Mouse (Mus musculus): Measurements from ENCODE around the gene Rnf40.

The Rnf40 gene

DNA sequence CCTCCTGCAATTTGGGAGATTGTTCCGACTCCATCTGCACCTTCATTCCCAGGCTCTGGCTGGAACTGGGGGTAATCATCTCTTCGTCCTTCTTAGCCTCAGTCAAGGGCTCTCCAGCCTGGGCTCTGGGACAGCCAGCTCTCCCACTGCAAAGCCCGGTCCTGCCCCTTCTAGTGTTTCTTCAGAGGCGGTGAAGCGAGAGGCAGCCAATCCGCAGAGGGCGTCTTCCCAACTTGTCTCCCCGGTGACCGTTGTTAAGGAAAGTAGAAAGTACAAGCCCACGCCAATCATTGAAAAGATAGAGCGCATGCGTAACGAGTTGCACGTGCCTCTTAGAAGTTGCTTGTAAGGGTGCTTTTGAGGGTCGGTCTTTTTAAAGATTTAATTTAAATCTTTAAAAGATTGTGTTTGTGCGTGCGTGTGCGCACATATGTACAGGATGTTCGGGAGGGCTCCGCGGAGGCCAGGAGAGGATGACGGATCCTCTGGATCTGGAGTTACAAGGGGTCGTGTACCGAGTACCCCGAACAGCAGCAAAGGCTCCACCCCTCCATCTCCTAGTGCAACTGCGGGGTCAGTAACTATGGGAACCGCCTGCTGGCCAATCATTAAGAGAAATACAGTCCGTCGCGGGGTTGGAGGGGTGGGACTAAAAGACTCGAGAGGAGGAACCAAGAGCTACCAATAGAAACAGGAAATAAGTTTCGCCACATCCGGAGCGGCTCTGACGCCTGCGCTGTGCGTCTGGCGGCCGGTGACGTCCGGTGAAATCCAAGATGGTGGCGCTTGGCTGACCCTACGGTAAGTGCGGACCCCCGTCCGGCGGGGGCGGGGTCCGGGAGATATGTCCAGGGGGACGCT is at the start of gene Rnf40, which contains the start of gene Ccdc189:
TSS of gene Rnf40 (plus strand) at position 757 of the 861 bp plus-strand sequence.
TSS of gene Ccdc189 (minus strand) at position 585 of the 861 bp plus-strand sequence.
- peak; percentile 97 to 99 for DNase-seq (ENCODE audit: low spot score in 2 of 2)

DNA sequence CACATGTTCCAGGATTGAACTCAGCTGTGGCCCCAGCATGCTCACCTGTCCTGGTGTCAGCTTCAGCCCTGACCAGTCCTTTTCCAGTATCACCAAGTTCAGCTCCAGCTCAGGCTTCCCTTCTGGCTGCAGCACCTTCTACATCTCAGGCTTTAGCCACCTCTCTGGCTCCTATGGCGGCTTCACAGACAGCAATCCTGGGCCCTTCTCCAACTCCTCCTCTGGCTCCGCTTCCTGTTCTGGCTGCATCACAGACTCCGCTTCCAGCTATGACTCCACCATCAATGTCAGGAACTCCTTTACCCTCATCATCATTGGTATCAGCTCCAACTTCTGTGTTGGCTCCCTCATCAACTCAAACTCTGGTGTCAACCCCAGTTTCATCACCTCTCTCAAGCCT is 46.9 kb upstream of the Rnf40 start:
- DNase-seq (ENCODE audit: low spot score in 2 of 2) = no peak

- DNase-seq (ENCODE audit: low spot score in 2 of 2) = peak; percentile 61 to 63
Observed at GRCm38 (mm10) chr7:127549116-127549835, 39.3 kb upstream of the Rnf40 start.

- no peak for DNase-seq (ENCODE audit: low spot score in 2 of 2)
Observed at GRCm38 (mm10) chr7:127551558-127551957, 37.0 kb upstream of the Rnf40 start.

GRCm38 (mm10) chr7:127560580-127560979 is 28.0 kb upstream of the Rnf40 start:
- DNase-seq (ENCODE audit: low spot score in 2 of 2) = no peak

- DNase-seq (ENCODE audit: low spot score in 2 of 2) = no peak
Observed at GRCm38 (mm10) chr7:127561340-127561858, 27.2 kb upstream of the Rnf40 start, which contains the start of gene Tmem265. TSS of gene Tmem265 (plus strand) at chr7:127561390.

DNA sequence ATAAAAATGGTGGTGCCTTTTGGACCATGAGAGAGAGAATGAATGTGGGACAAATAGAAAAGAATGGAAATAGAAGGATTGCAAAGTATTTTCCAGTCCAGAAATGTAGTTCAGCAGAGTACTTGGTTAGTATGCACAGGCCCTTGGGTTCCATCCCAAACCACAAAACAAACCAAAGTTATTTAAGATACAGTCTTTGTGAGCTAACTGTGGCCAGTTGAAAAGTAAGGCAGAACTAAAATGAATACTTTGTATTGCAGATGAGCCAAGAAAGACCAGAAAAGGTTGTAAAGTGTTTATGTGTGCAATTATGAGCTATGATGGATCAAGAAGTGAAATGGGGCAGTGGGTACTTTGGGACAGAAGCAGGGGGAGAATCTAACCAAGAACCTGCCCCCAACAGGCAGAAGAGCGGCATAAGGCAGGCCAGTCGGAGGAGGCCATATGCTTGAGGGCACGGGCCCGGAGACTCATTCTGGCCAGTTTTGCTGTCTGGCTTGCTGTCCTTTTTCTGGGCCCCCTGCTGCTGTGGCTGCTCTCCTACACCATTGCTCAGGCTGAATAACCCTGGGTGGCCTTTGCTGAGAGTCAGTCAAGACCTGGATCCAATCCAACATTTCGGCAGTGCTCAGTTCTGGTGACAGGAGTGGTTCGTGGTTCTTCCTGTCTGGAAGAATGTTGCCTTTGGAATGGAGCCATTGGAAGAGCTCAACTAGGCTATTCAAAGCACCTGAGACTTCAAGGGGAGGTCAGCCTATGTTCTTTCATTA is 24.0 kb upstream of the Rnf40 start:
- DNase-seq (ENCODE audit: low spot score in 2 of 2) = no peak

DNA sequence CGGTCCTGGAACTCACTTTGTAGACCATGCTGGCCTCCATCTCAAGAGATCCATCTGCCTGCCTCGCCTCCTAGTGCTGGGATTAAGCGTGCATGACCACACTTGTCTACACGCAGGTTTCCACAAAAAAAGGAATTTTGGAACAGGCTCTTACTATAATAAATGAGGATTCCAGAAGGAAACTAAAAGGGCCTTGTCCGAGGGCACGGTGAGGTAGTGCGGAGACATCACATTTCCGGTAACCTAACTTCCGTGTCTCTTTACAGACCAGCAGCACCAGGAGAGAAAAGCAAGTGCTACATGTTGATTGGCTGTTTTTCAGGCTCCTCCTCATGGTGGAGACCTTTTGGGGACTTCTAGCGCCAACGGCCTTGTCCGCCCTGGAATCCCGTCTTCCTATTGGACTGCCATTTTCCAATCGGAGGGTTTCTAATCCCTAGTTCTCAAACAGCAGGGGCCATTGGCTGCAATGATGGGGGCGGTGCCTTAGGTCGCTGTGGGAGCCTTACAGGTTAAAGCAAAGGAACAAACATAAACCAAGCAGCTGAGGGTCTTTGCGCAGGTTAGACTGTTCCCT is 15.6 kb upstream of the Rnf40 start, which contains the start of gene Phkg2:
TSS of gene Phkg2 (plus strand) at position 446 of the 577 bp plus-strand sequence.
- peak; percentile 95 to 98 for DNase-seq (ENCODE audit: low spot score in 2 of 2)

GRCm38 (mm10) chr7:127573503-127574008 is 15.0 kb upstream of the Rnf40 start:
- no peak for DNase-seq (ENCODE audit: low spot score in 2 of 2)

GRCm38 (mm10) chr7:127574115-127574514 is 14.5 kb upstream of the Rnf40 start:
- no peak for DNase-seq (ENCODE audit: low spot score in 2 of 2)

- DNase-seq (ENCODE audit: low spot score in 2 of 2) = no peak
Observed at GRCm38 (mm10) chr7:127583260-127583659, 5.3 kb upstream of the Rnf40 start.

- DNase-seq (ENCODE audit: low spot score in 2 of 2) = no peak
Observed at GRCm38 (mm10) chr7:127585031-127585430, 3.5 kb upstream of the Rnf40 start.

GRCm38 (mm10) chr7:127586149-127586548 is 2.4 kb upstream of the Rnf40 start:
- no peak for DNase-seq (ENCODE audit: low spot score in 2 of 2)

DNA sequence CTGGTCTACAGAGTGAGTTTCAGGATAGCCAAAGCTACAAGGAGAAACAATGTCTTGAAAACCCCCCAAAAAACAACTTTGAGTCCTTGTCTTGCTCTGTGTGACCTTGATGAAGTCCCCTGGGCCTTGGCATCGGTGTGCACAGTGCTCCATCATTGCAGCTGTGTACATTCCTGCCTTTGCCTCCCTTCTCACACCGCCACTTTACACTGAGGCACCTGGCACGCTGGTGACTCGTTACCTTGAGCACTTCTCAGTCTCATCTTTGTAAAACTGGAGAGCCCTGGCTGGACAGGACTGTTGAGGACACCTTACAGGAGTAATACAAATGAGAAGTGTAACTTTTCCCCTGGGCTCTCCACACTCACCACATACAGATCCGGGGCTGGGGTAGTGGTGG is 1.4 kb upstream of the Rnf40 start:
- no peak for DNase-seq (ENCODE audit: low spot score in 2 of 2)

DNA sequence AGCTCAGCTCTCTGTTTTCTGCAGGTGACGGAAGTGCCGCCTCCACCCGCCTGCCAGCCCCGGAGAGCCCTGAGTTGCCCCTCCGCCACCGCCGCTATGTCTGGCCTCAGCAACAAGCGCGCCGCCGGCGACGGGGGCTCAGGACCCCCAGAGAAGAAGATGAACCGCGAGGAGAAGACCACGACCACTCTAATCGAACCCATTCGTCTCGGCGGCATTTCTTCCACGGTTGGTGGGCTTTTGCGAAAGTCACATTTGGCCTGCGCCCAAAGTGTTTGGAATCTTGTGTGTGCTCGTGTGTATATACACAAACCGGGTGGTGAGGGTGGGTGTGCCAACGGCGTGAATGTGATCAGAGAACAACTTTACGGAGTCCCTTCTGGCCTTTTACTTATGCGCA is 334 bp downstream of the Rnf40 start:
- peak in 1 of 2 experiments; percentile 51 for DNase-seq (ENCODE audit: low spot score in 2 of 2)

DNA sequence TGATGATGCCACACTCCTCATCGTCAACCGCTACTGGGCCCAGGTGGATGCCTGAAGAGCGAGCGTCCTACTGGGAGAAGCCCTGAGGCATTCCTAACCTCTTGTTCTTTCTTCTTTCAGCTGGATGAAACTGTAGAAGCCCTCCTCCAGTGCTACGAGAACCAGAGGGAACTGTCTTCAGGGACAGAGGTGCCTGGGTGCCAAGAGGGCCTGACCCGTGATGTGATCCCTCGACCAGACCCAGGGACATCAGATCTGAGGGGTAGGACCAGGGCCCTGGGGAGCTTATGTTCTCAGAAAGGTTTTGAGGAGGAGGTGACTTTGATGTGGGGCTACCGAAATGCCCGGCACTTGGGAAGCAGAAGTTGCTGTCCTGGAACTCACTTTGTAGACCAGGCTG is 1.1 kb downstream of the Rnf40 start:
- no peak for DNase-seq (ENCODE audit: low spot score in 2 of 2)

- DNase-seq (ENCODE audit: low spot score in 2 of 2) = no peak
Observed at GRCm38 (mm10) chr7:127591108-127591507, 2.5 kb downstream of the Rnf40 start.

DNA sequence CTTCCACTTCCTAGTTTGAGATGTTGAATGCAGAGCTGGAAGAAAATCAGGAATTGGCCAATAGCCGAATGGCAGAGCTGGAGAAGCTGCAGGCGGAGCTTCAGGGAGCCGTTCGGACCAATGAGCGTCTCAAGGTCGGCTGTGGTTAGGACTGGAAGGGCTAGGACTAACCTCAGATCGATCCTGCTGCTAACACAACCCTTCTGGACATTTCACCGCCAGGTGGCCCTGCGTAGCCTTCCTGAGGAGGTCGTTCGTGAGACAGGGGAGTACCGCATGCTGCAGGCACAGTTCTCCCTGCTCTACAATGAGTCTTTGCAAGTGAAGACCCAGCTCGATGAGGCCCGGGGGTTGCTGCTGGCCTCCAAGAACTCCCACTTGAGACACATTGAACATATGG is 4.0 kb downstream of the Rnf40 start:
- DNase-seq (ENCODE audit: low spot score in 2 of 2) = no peak

- DNase-seq (ENCODE audit: low spot score in 2 of 2) = no peak
Observed at GRCm38 (mm10) chr7:127596747-127597146, 8.2 kb downstream of the Rnf40 start.

- DNase-seq (ENCODE audit: low spot score in 2 of 2) = no peak
Observed at GRCm38 (mm10) chr7:127600612-127601011, 12.0 kb downstream of the Rnf40 start.

DNA sequence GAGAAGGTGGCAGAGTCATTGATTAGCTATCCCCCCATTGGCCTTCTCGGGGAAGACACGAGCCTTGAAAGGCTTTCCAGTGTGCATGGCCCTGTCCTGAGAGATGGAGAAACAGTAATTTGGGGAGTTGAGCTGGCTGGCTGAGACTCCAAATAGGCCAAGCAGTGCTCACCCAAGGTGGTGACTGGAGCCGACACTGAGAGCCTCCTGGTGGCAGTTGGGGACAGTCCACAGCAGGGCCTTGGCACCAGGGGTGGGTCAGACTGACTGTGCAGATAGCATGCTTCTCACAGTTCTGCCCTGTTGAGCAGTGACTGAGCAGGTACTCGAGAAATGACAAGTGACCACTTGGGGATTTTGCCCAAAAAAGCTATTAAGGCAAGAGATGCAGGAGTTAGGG is 13.2 kb downstream of the Rnf40 start:
- DNase-seq (ENCODE audit: low spot score in 2 of 2) = no peak

Data from right cerebral cortex, postnatal 10 days (tissue).